Mouse (Mus musculus) intestine, postnatal 0 days (tissue): ENCODE measurements at regions not wholly inside any gene's neighbourhood (a gene's known extent, or its start where the extent isn't known, plus 50 kb on each side); places are given as distances from the start of the nearest gene placed in this dataset.

Experiments used
- ATAC-seq: fragments of 200-750 bp; cut with Nextera tagmentation; 2 replicates; pipeline ENCODE4 v1.8.0; 2017; ENCODE audit warnings: mild to moderate bottlenecking, moderate TSS enrichment, moderate library complexity
- H3K27ac ChIP-seq: fragments of 300-500 bp; sonication (generic); 2 replicates; pipeline ENCODE4 v1.5.1; 2014; ENCODE audit warnings: mild to moderate bottlenecking, low read depth, low read length, moderate library complexity
- H3K27me3 ChIP-seq: fragments of 300-500 bp; sonication (generic); replicated peaks from 2 replicates; pipeline ENCODE4 v1.6.1; 2014; ENCODE audit warnings: low read length, mixed read lengths; ENCODE audit not compliant: control insufficient read depth, insufficient read depth
- H3K36me3 ChIP-seq: fragments of 300-500 bp; sonication (generic); 2 replicates; pipeline ENCODE4 v1.6.1; 2014; ENCODE audit warnings: mild to moderate bottlenecking, moderate library complexity; ENCODE audit not compliant: control insufficient read depth, insufficient read depth
- H3K4me1 ChIP-seq: fragments of 300-500 bp; sonication (generic); replicated peaks from 2 replicates; pipeline ENCODE4 v1.6.1; 2014; ENCODE audit warnings: antibody characterized with exemption, low read length, mixed read lengths; ENCODE audit not compliant: control insufficient read depth, insufficient read depth
- H3K4me2 ChIP-seq: fragments of 300-500 bp; sonication (generic); replicated peaks from 2 replicates; pipeline ENCODE4 v1.6.1; 2014; ENCODE audit warnings: low read depth, mild to moderate bottlenecking, moderate library complexity
- H3K4me3 ChIP-seq: fragments of 300-500 bp; sonication (generic); 2 replicates; pipeline ENCODE4 v1.5.1; 2014; ENCODE audit warnings: low read depth, low read length
- H3K9ac ChIP-seq: fragments of 300-500 bp; sonication (generic); 2 replicates; pipeline ENCODE4 v1.6.1; 2014; ENCODE audit warnings: mild to moderate bottlenecking, low read depth, low read length
- H3K9me3 ChIP-seq: fragments of 300-500 bp; sonication (generic); 2 replicates; pipeline ENCODE4 v1.6.1; 2016; ENCODE audit warnings: mixed run types; ENCODE audit not compliant: control insufficient read depth
- CTCF ChIP-seq: sonication (generic); IDR thresholded peaks from 2 replicates; pipeline ENCODE4 v1.5.1; 2016; ENCODE audit warnings: low read depth, mild to moderate bottlenecking, control low read depth, antibody characterized with exemption, moderate library complexity
- WGBS: fragments of 180-500 bp; shearing (Covaris S2); extraction: QIAGEN DNeasy Blood & Tissue Kit; methylation state at CpG from one replicate; pipeline ENCODE4 v1.1.7; 2014; 5-methylcytosine and 5-hydroxymethylcytosine counted together

- TF ChIP-seq CTCF = peak; percentile 91
- ATAC-seq = no peak
- Histone ChIP-seq H3K27ac (no peak overlapping the region), H3K9me3 (no peaks in the 10 kb centered on the region), H3K36me3 (no peaks in the 10 kb centered on the region), H3K4me2 (no peak overlapping the region), H3K27me3 (no peaks in the 10 kb centered on the region), H3K9ac (no peak overlapping the region), H3K4me3 (no peak overlapping the region), H3K4me1 (no peaks in the 10 kb centered on the region)
- 25% methylated on average over 5 of the region's 5 CpGs for WGBS
Observed at GRCm38 (mm10) chr1:55886383-55887070, 480.8 kb downstream of the Plcl1 start.

- Histone ChIP-seq H3K27ac (no peak overlapping the region), H3K4me2 (no peak overlapping the region), H3K4me3 (no peak overlapping the region), H3K4me1 (0 out of 2 replicates have a peak, but pooled peaks cover 2% of the 10 kb centered on the region), H3K27me3 (no peaks in the 10 kb centered on the region), H3K36me3 (no peaks in the 10 kb centered on the region), H3K9ac (no peak overlapping the region), H3K9me3 (no peaks in the 10 kb centered on the region)
- no peak for ATAC-seq
- 49% methylated on average over 7 of the region's 7 CpGs for WGBS
- no peak for TF ChIP-seq CTCF
Observed at GRCm38 (mm10) chr1:55887386-55887785, 481.7 kb downstream of the Plcl1 start.

GRCm38 (mm10) chr1:55888711-55889366 lies 483.1 kb downstream of the Plcl1 start:
- TF ChIP-seq CTCF = no peak
- Histone ChIP-seq H3K9me3 (no peaks in the 10 kb centered on the region), H3K4me1 (0 out of 2 replicates have a peak, but pooled peaks cover 2% of the 10 kb centered on the region), H3K27ac (no peak overlapping the region), H3K9ac (no peak overlapping the region), H3K4me3 (no peak overlapping the region), H3K36me3 (no peaks in the 10 kb centered on the region), H3K4me2 (no peak overlapping the region), H3K27me3 (no peaks in the 10 kb centered on the region)
- ATAC-seq = no peak
- 66% methylated on average over 17 of the region's 17 CpGs for WGBS

GRCm38 (mm10) chr1:55890511-55891151 lies 484.9 kb downstream of the Plcl1 start:
- no peaks in the 10 kb centered on the region for H3K27me3 ChIP-seq
- H3K4me2 ChIP-seq = no peak overlapping the region
- H3K4me3 ChIP-seq = no peak overlapping the region
- H3K36me3 ChIP-seq = no peaks in the 10 kb centered on the region
- H3K27ac ChIP-seq = no peak overlapping the region
- no peaks in the 10 kb centered on the region for H3K9me3 ChIP-seq
- H3K4me1 ChIP-seq = 0 out of 2 replicates have a peak, but pooled peaks cover 2% of the 10 kb centered on the region
- ATAC-seq = no peak
- no peak overlapping the region for H3K9ac ChIP-seq
- peak; percentile 80 for TF ChIP-seq CTCF
- WGBS = 50% methylated on average over 15 of the region's 15 CpGs

GRCm38 (mm10) chr1:55891894-55892293 lies 486.2 kb downstream of the Plcl1 start:
- H3K27me3 ChIP-seq = no peaks in the 10 kb centered on the region
- 47% methylated on average over 10 of the region's 10 CpGs for WGBS
- no peaks in the 10 kb centered on the region for H3K36me3 ChIP-seq
- H3K4me1 ChIP-seq = 0 out of 2 replicates have a peak, but pooled peaks cover 2% of the 10 kb centered on the region
- H3K4me3 ChIP-seq = no peak overlapping the region
- TF ChIP-seq CTCF = no peak
- H3K9me3 ChIP-seq = no peaks in the 10 kb centered on the region
- no peak overlapping the region for H3K27ac ChIP-seq
- H3K9ac ChIP-seq = no peak overlapping the region
- no peak overlapping the region for H3K4me2 ChIP-seq
- ATAC-seq = no peak

GRCm38 (mm10) chr1:55897572-55897971 lies 491.9 kb downstream of the Plcl1 start:
- H3K4me1 ChIP-seq = no peaks in the 10 kb centered on the region
- no peaks in the 10 kb centered on the region for H3K36me3 ChIP-seq
- no peaks in the 10 kb centered on the region for H3K9me3 ChIP-seq
- no peak for ATAC-seq
- no peak overlapping the region for H3K27ac ChIP-seq
- no peak overlapping the region for H3K9ac ChIP-seq
- TF ChIP-seq CTCF = no peak
- H3K27me3 ChIP-seq = no peaks in the 10 kb centered on the region
- 69% methylated on average over 2 of the region's 2 CpGs for WGBS
- H3K4me2 ChIP-seq = no peak overlapping the region
- no peak overlapping the region for H3K4me3 ChIP-seq
